Mouse (Mus musculus) MEL (cell line): ENCODE results near the gene Hs6st1. TPM values are rescaled to one million over a fixed set of nuclear protein-coding genes. Genes with fewer than 3 reads are reported as not detected.
A peak's percentile ranks its signal among the peaks of the same experiment; 100 is the strongest.

Experiments used
- DNase-seq: peaks from one replicate; pipeline ENCODE4 v3.0.0; 2011; ENCODE audit warnings: low read depth, low spot score
- H3K27ac ChIP-seq: 2 replicates; pipeline ENCODE4 v1.5.1; 2012; ENCODE audit warnings: low read depth, mild to moderate bottlenecking, control low read depth, low read length, moderate library complexity; ENCODE audit not compliant: control insufficient read depth
- H3K27me3 ChIP-seq, 2 experiments: fragments of 150-350 bp in 1 of 2; sonication (generic) in 1 of 2; 2 replicates each; pipeline ENCODE4 v1.6.1; 2012; ENCODE audit warnings: low read length in 2 of 2, mild to moderate bottlenecking in 2 of 2, improper control_type of control experiment in 1 of 2, moderate library complexity in 1 of 2; ENCODE audit not compliant: insufficient read depth in 2 of 2, control insufficient read depth in 1 of 2
- H3K36me3 ChIP-seq, 2 experiments: 2 replicates each; pipeline ENCODE4 v1.6.1; 2012 to 2014; ENCODE audit warnings: low read length in 2 of 2, improper control_type of control experiment in 1 of 2, inconsistent platforms in 1 of 2, mild to moderate bottlenecking in 1 of 2; ENCODE audit not compliant: insufficient read depth in 2 of 2, control insufficient read depth in 1 of 2
- H3K4me1 ChIP-seq, 2 experiments: fragments of 150-350 bp in 1 of 2; sonication (generic) in 1 of 2; 2 replicates each; pipeline ENCODE4 v1.6.1; 2012; ENCODE audit warnings: low read length in 2 of 2, improper control_type of control experiment in 1 of 2, mild to moderate bottlenecking in 1 of 2; ENCODE audit not compliant: insufficient read depth in 2 of 2, control insufficient read depth in 1 of 2
- H3K4me3 ChIP-seq, 2 experiments: fragments of 150-350 bp in 1 of 2; sonication (generic) in 1 of 2; 2 replicates each; pipeline ENCODE4 v1.5.1; 2012; ENCODE audit warnings: low read depth in 2 of 2, low read length in 2 of 2, mild to moderate bottlenecking in 2 of 2, moderate library complexity in 2 of 2, control low read depth in 1 of 2, improper control_type of control experiment in 1 of 2; ENCODE audit not compliant: control insufficient read depth in 1 of 2, insufficient read depth in 1 of 2
- H3K79me2 ChIP-seq: 2 replicates; pipeline ENCODE4 v1.6.1; 2012; ENCODE audit warnings: mild to moderate bottlenecking, low read length, moderate library complexity; ENCODE audit not compliant: control insufficient read depth, poor library complexity, insufficient read depth
- H3K9ac ChIP-seq: 2 replicates; pipeline ENCODE4 v1.6.1; 2012; ENCODE audit warnings: low read depth, mild to moderate bottlenecking, control low read depth, low read length, moderate library complexity; ENCODE audit not compliant: control insufficient read depth, poor library complexity, severe bottlenecking
- H3K9me3 ChIP-seq: fragments of 150-350 bp; sonication (generic); replicated peaks from 2 replicates; pipeline ENCODE4 v1.6.1; 2012; ENCODE audit warnings: mild to moderate bottlenecking, low read length, improper control_type of control experiment, moderate library complexity; ENCODE audit not compliant: insufficient read depth
- BHLHE40 ChIP-seq: IDR thresholded peaks from 2 replicates; pipeline ENCODE4 v1.6.1; 2012; ENCODE audit warnings: low read depth, mild to moderate bottlenecking, inconsistent platforms, low read length, improper control_type of control experiment, borderline replicate concordance
- CHD2 ChIP-seq: IDR thresholded peaks from 2 replicates; pipeline ENCODE4 v1.6.1; 2011; ENCODE audit warnings: low read length, improper control_type of control experiment
- CTCF ChIP-seq, 3 experiments: IDR thresholded peaks in 2 of 3; conservative IDR thresholded peaks in 1 of 3; 2 replicates each; pipeline ENCODE4 v1.5.1; 2011 to 2012; ENCODE audit warnings: low read length in 3 of 3, low read depth in 2 of 3, mild to moderate bottlenecking in 2 of 3, improper control_type of control experiment in 1 of 3, inconsistent platforms in 1 of 3, mixed read lengths in 1 of 3, moderate library complexity in 1 of 3; ENCODE audit not compliant: control insufficient read depth in 1 of 3, insufficient read depth in 1 of 3, poor library complexity in 1 of 3, severe bottlenecking in 1 of 3
- E2F4 ChIP-seq: IDR thresholded peaks from 2 replicates; pipeline ENCODE4 v1.6.1; 2011; ENCODE audit warnings: low read depth, low read length, improper control_type of control experiment, borderline replicate concordance
- ELF1 ChIP-seq: IDR thresholded peaks from 2 replicates; pipeline ENCODE4 v1.6.1; 2014; ENCODE audit warnings: low read depth, mild to moderate bottlenecking, inconsistent platforms, low read length, improper control_type of control experiment, moderate library complexity
- EP300 ChIP-seq, 2 experiments: IDR thresholded peaks; 2 replicates each; pipeline ENCODE4 v1.6.1; 2011; ENCODE audit warnings: improper control_type of control experiment in 2 of 2, low read length in 2 of 2, low read depth in 1 of 2, mild to moderate bottlenecking in 1 of 2
- ETS1 ChIP-seq: IDR thresholded peaks from 2 replicates; pipeline ENCODE4 v1.6.1; 2012; ENCODE audit warnings: low read depth, mild to moderate bottlenecking, inconsistent platforms, low read length, improper control_type of control experiment, moderate library complexity
- GABPA ChIP-seq: IDR thresholded peaks from 2 replicates; pipeline ENCODE4 v1.6.1; 2012; ENCODE audit warnings: low read depth, mild to moderate bottlenecking, inconsistent platforms, low read length, improper control_type of control experiment, moderate library complexity
- GATA1 ChIP-seq: IDR thresholded peaks from 2 replicates; pipeline ENCODE4 v1.6.1; 2011; ENCODE audit warnings: low read depth, low read length, improper control_type of control experiment
- HCFC1 ChIP-seq: IDR thresholded peaks from 2 replicates; pipeline ENCODE4 v1.6.1; 2012; ENCODE audit warnings: low read depth, mild to moderate bottlenecking, inconsistent platforms, low read length, improper control_type of control experiment, moderate library complexity
- KAT2A ChIP-seq: conservative IDR thresholded peaks from 2 replicates; pipeline ENCODE4 v1.6.1; 2012; ENCODE audit warnings: low read depth, low read length, improper control_type of control experiment, inconsistent platforms
- MAFK ChIP-seq: IDR thresholded peaks from 2 replicates; pipeline ENCODE4 v1.6.1; 2011; ENCODE audit warnings: low read depth, mild to moderate bottlenecking, low read length, improper control_type of control experiment, borderline replicate concordance
- MAX ChIP-seq: IDR thresholded peaks from 2 replicates; pipeline ENCODE4 v1.6.1; 2011; ENCODE audit warnings: low read length, improper control_type of control experiment
- MEF2A ChIP-seq: IDR thresholded peaks from 2 replicates; pipeline ENCODE4 v1.6.1; 2014; ENCODE audit warnings: low read depth, mild to moderate bottlenecking, inconsistent platforms, low read length, improper control_type of control experiment; ENCODE audit not compliant: poor library complexity, insufficient replicate concordance, severe bottlenecking; ENCODE audit errors: extremely low read depth
- MXI1 ChIP-seq: IDR thresholded peaks from 2 replicates; pipeline ENCODE4 v1.6.1; 2011; ENCODE audit warnings: mild to moderate bottlenecking, low read depth, low read length, improper control_type of control experiment
- MYC ChIP-seq: IDR thresholded peaks from 2 replicates; pipeline ENCODE4 v1.6.1; 2011; ENCODE audit warnings: low read depth, mild to moderate bottlenecking, low read length, improper control_type of control experiment, moderate library complexity
- POLR2A ChIP-seq, 2 experiments: IDR thresholded peaks; 2 replicates each; pipeline ENCODE4 v1.6.1; 2011 to 2012; ENCODE audit warnings: low read length in 2 of 2, mild to moderate bottlenecking in 2 of 2, control low read depth in 1 of 2, improper control_type of control experiment in 1 of 2, low read depth in 1 of 2, moderate library complexity in 1 of 2; ENCODE audit not compliant: control insufficient read depth in 1 of 2, insufficient read depth in 1 of 2, poor library complexity in 1 of 2
- POLR2AphosphoS2 ChIP-seq: IDR thresholded peaks from 2 replicates; pipeline ENCODE4 v1.6.1; 2011; ENCODE audit warnings: low read length, improper control_type of control experiment
- POLR2AphosphoS5 ChIP-seq: IDR thresholded peaks from 2 replicates; pipeline ENCODE4 v1.6.1; 2012; ENCODE audit warnings: low read depth, borderline replicate concordance, mild to moderate bottlenecking, inconsistent platforms, low read length, moderate library complexity, mixed read lengths
- RAD21 ChIP-seq: IDR thresholded peaks from 2 replicates; pipeline ENCODE4 v1.6.1; 2011; ENCODE audit warnings: mild to moderate bottlenecking, low read depth, low read length, improper control_type of control experiment
- RCOR1 ChIP-seq: IDR thresholded peaks from 2 replicates; pipeline ENCODE4 v1.6.1; 2012; ENCODE audit warnings: low read depth, mild to moderate bottlenecking, inconsistent platforms, low read length, improper control_type of control experiment
- SIN3A ChIP-seq: IDR thresholded peaks from 2 replicates; pipeline ENCODE4 v1.6.1; 2012; ENCODE audit warnings: low read length, improper control_type of control experiment, inconsistent platforms
- SMC3 ChIP-seq: IDR thresholded peaks from 2 replicates; pipeline ENCODE4 v1.6.1; 2011; ENCODE audit warnings: low read depth, low read length, improper control_type of control experiment
- TAL1 ChIP-seq: IDR thresholded peaks from 2 replicates; pipeline ENCODE4 v1.6.1; 2012; ENCODE audit warnings: mild to moderate bottlenecking, inconsistent platforms, low read length, moderate library complexity, mixed read lengths
- TBP ChIP-seq: IDR thresholded peaks from 2 replicates; pipeline ENCODE4 v1.8.0; 2011; ENCODE audit warnings: low read depth, low read length, improper control_type of control experiment
- TCF12 ChIP-seq: IDR thresholded peaks from 2 replicates; pipeline ENCODE4 v1.6.1; 2014; ENCODE audit warnings: low read depth, mild to moderate bottlenecking, inconsistent platforms, low read length, improper control_type of control experiment, moderate library complexity
- UBTF ChIP-seq: IDR thresholded peaks from 2 replicates; pipeline ENCODE4 v1.6.1; 2012; ENCODE audit warnings: low read depth, mild to moderate bottlenecking, inconsistent platforms, low read length, improper control_type of control experiment, moderate library complexity, borderline replicate concordance; ENCODE audit not compliant: insufficient read depth
- USF1 ChIP-seq: IDR thresholded peaks from 2 replicates; pipeline ENCODE4 v1.6.1; 2014; ENCODE audit warnings: low read depth, mild to moderate bottlenecking, inconsistent platforms, low read length, improper control_type of control experiment, moderate library complexity
- USF2 ChIP-seq, 2 experiments: IDR thresholded peaks; 2 replicates each; pipeline ENCODE4 v1.6.1; 2011 to 2012; ENCODE audit warnings: improper control_type of control experiment in 2 of 2, low read length in 2 of 2, borderline replicate concordance in 1 of 2, inconsistent platforms in 1 of 2, low read depth in 1 of 2, mild to moderate bottlenecking in 1 of 2; ENCODE audit not compliant: insufficient read depth in 1 of 2
- ZNF384 ChIP-seq: IDR thresholded peaks from 2 replicates; pipeline ENCODE4 v1.6.1; 2012; ENCODE audit warnings: low read depth, mild to moderate bottlenecking, inconsistent platforms, low read length, improper control_type of control experiment
- polyA plus RNA-seq, 2 experiments: library from polyadenylated mRNA; stranded (reverse) in 1 of 2; unstranded in 1 of 2; fragments of >175 nt in 1 of 2; fragments of >200 nt in 1 of 2; gene quantifications; 2 replicates each; pipeline versions ENCODE4 v1.2.1 to v1.2.4; 2012; ENCODE audit warnings: low replicate concordance in 2 of 2, low read depth in 1 of 2; ENCODE audit not compliant: insufficient read length in 2 of 2, insufficient read depth in 1 of 2, missing spikeins in 1 of 2
- total RNA-seq: library from RNA; depleted of rRNA; stranded (reverse); fragments of 300-350 nt; gene quantifications from 2 replicates; pipeline ENCODE4 v1.2.3, GENCODE M21; 2012

Hs6st1 gene
- total and polyA plus RNA-seq, 3 experiments: 33.0 to 52.0 (median 45.7) TPM

DNA sequence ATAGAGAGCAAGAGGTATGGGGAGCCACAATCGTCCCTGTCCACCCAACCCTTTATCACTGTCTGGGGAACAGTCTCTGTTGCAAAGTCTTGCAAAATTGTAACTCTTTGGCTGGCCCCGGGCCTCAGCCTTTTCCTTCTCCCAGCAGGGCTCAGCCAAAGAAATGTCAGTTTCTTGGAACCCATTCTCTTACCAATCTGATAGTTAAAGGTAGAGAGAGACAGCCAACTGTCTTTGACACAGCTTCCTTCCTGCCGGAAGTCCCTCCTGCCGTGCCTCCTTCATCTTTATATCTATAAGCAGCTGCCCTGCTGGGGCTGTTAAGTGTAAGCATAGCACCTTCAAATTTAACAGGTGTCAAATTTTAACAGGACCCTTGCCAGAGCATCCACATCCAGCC lies 63.0 kb downstream of the Hs6st1 start (continued):
- TF ChIP-seq UBTF: no peak
- no peak for TF ChIP-seq CTCF (IDR thresholded peaks at IDR 0.05 in 2 of 3, conservative IDR thresholded peaks at IDR 0.05 in 1 of 3; ENCODE audit: control insufficient read depth in 1 of 3, insufficient read depth in 1 of 3, low read depth in 2 of 3, low read length in 3 of 3, poor library complexity in 1 of 3, severe bottlenecking in 1 of 3)

DNA sequence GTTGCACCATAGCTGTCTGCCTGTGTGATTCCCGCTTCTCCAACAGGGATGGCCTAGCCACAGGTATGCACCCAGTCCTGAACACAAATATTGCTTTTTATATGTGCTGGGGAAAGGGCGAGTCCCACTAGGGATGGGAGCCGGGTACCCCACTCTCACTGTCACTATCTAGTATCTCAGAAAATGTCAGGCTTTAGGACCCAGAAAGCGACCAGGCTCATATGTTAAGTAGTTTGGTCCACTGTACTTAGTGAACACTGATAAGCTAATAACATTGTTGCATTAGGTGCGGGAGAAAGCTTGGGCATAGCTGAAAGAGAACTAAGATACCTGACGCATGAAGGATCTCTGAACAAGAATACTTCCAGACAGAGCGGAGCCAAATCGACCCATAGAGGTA lies 63.6 kb downstream of the Hs6st1 start:
- Histone ChIP-seq H3K9ac (peak overlapping the region; percentile 75), H3K79me2 (peaks cover 11% of the 10 kb centered on the region), H3K27me3 (no peaks in the 10 kb centered on the region), H3K4me3 (peak overlapping the region; percentile 35 to 69), H3K36me3 (peaks cover 0 to 45% of the 10 kb centered on the region in 2 experiments; a peak in 2 of 4 replicates), H3K27ac (peak overlapping the region; percentile 96), H3K9me3 (no peaks in the 10 kb centered on the region), H3K4me1 (peaks cover 0 to 57% of the 10 kb centered on the region in 2 experiments; a peak in 2 of 4 replicates)
- peak; percentile 81 for DNase-seq
- TF ChIP-seq ZNF384 (no peak), TAL1 (no peak), MYC (0 out of 2 replicates have a peak, but pooled peaks have one; percentile 42), RCOR1 (no peak), USF1 (no peak), SIN3A (peak; percentile 88), GATA1 (peak; percentile 92), POLR2AphosphoS2 (peak; percentile 44; the same call in 1 of the 2 replicates), MEF2A (no peak), MAFK (no peak), MXI1 (no peak), POLR2A (IDR thresholded peaks at IDR 0.05; ENCODE audit: control insufficient read depth in 1 of 2, insufficient read depth in 1 of 2, low read depth in 1 of 2, low read length in 2 of 2, poor library complexity in 1 of 2) (0 out of 4 replicates have a peak, but pooled peaks of 1 of the 2 experiments have one; percentile 13), MAX (no peak), CHD2 (no peak), ELF1 (no peak), TCF12 (peak; percentile 65), BHLHE40 (no peak), KAT2A (no peak), ETS1 (peak; percentile 83), RAD21 (no peak), EP300 (IDR thresholded peaks at IDR 0.05; ENCODE audit: low read depth in 1 of 2, low read length in 2 of 2) (peak; percentile 36 to 64; a peak in 3 of 4 replicates), E2F4 (no peak), POLR2AphosphoS5 (no peak), HCFC1 (peak; percentile 62; the same call in 1 of the 2 replicates), CTCF (IDR thresholded peaks at IDR 0.05 in 2 of 3, conservative IDR thresholded peaks at IDR 0.05 in 1 of 3; ENCODE audit: control insufficient read depth in 1 of 3, insufficient read depth in 1 of 3, low read depth in 2 of 3, low read length in 3 of 3, poor library complexity in 1 of 3, severe bottlenecking in 1 of 3) (no peak), TBP (peak; percentile 83), USF2 (IDR thresholded peaks at IDR 0.05; ENCODE audit: borderline replicate concordance in 1 of 2, insufficient read depth in 1 of 2, low read depth in 1 of 2, low read length in 2 of 2) (no peak), GABPA (no peak), SMC3 (peak; percentile 7; the same call in 1 of the 2 replicates)
